In genomic region chr6:143115011-143115445, GRCm38 (mm10) we compare ENCODE assay signal across 8 mouse cellular contexts. TPM values are rescaled to one million over a fixed set of nuclear protein-coding genes. Genes with fewer than 3 reads are reported as not detected.
A peak's percentile ranks its signal among the peaks of the same experiment; 100 is the strongest.
DNase-seq lines count a peak whose midpoint lies in the region; ATAC-seq and TF ChIP-seq lines count a peak whose summit lies in the region.

No protein-coding gene starts in this region.

- peaks cover 9% of the 10 kb centered on the region for H3K4me1 ChIP-seq in heart, embryonic 15.5 days (replicated peaks)
- H3K4me1 ChIP-seq in heart, embryonic 16.5 days (ENCODE audit: control insufficient read depth, insufficient read depth, low read length), result peaks cover 5% of the 10 kb centered on the region
- H3K4me1 ChIP-seq in liver, embryonic 13.5 days (replicated peaks), result peaks cover 16% of the 10 kb centered on the region
- H3K4me1 ChIP-seq in stomach, embryonic 15.5 days, result no peaks in the 10 kb centered on the region
- H3K4me1 ChIP-seq in hindbrain, embryonic 11.5 days (replicated peaks; ENCODE audit: control insufficient read depth, insufficient read depth, low read length), result no peaks in the 10 kb centered on the region
- H3K4me1 ChIP-seq in cerebellum, adult 2 months (ENCODE audit: control insufficient read depth, insufficient read depth, low read length), result no peaks in the 10 kb centered on the region

- TF ChIP-seq CTCF in cerebellum, adult 2 months (IDR thresholded peaks at IDR 0.05; ENCODE audit: borderline replicate concordance, insufficient read depth, low read depth, low read length), result no peak

- DNase-seq in heart, postnatal 36 days, result no peak
- peak; percentile 35 for DNase-seq in liver, embryonic 13.5 days
- no peak for DNase-seq in hindbrain, embryonic 11.5 days (ENCODE audit: low spot score)
- DNase-seq in cerebellum, adult 2 months, result no peak
- no peak for DNase-seq in ovary, postnatal 10 days (ENCODE audit: low spot score)

- H3K27me3 ChIP-seq in heart, embryonic 15.5 days, result no peaks in the 10 kb centered on the region
- no peaks in the 10 kb centered on the region for H3K27me3 ChIP-seq in heart, embryonic 16.5 days (ENCODE audit: control insufficient read depth, insufficient read depth, low read length)
- no peaks in the 10 kb centered on the region for H3K27me3 ChIP-seq in liver, embryonic 13.5 days
- H3K27me3 ChIP-seq in stomach, embryonic 15.5 days (replicated peaks), result no peaks in the 10 kb centered on the region
- no peaks in the 10 kb centered on the region for H3K27me3 ChIP-seq in hindbrain, embryonic 11.5 days (ENCODE audit: control insufficient read depth, insufficient read depth, low read length)
- H3K27me3 ChIP-seq in cerebellum, adult 2 months (ENCODE audit: control insufficient read depth, insufficient read depth, low read length), result no peaks in the 10 kb centered on the region

- no peaks in the 10 kb centered on the region for H3K9me3 ChIP-seq in heart, embryonic 15.5 days (replicated peaks)
- H3K9me3 ChIP-seq in heart, embryonic 16.5 days (replicated peaks; ENCODE audit: control insufficient read depth, low read length), result no peaks in the 10 kb centered on the region
- no peaks in the 10 kb centered on the region for H3K9me3 ChIP-seq in liver, embryonic 13.5 days (replicated peaks)
- H3K9me3 ChIP-seq in stomach, embryonic 15.5 days, result no peaks in the 10 kb centered on the region
- H3K9me3 ChIP-seq in hindbrain, embryonic 11.5 days (ENCODE audit: control insufficient read depth, low read length), result no peaks in the 10 kb centered on the region

- H3K27ac ChIP-seq in heart, embryonic 15.5 days, result 0 out of 2 replicates have a peak overlapping the region, but pooled peaks have one; percentile 15
- peak overlapping the region; percentile 65 for H3K27ac ChIP-seq in heart, embryonic 16.5 days (ENCODE audit: low read length)
- H3K27ac ChIP-seq in liver, embryonic 13.5 days, result peak overlapping the region; percentile 62
- H3K27ac ChIP-seq in stomach, embryonic 15.5 days, result 0 out of 2 replicates have a peak overlapping the region, but pooled peaks have one; percentile 1
- H3K27ac ChIP-seq in hindbrain, embryonic 11.5 days (ENCODE audit: low read depth, low read length), result no peak overlapping the region; the same call in 1 of the 2 replicates
- H3K27ac ChIP-seq in cerebellum, adult 2 months (ENCODE audit: insufficient read depth, low read length), result no peak overlapping the region

- 28% methylated on average over 9 of the region's 9 CpGs for WGBS in heart, embryonic 15.5 days
- 24% methylated on average over 9 of the region's 9 CpGs for WGBS in heart, embryonic 16.5 days
- WGBS in liver, embryonic 13.5 days (ENCODE audit: insufficient replicate concordance), result 7% methylated on average over 9 of the region's 9 CpGs
- WGBS in stomach, embryonic 15.5 days, result 50% methylated on average over 9 of the region's 9 CpGs
- 63% methylated on average over 9 of the region's 9 CpGs for WGBS in hindbrain, embryonic 11.5 days
- WGBS in cerebellum, adult 2 months, result 64% methylated on average over 9 of the region's 9 CpGs

- TF ChIP-seq POLR2A in cerebellum, adult 2 months (IDR thresholded peaks at IDR 0.05; ENCODE audit: borderline replicate concordance, insufficient read depth, low read length), result no peak

- no peaks in the 10 kb centered on the region for H3K36me3 ChIP-seq in heart, embryonic 15.5 days
- no peaks in the 10 kb centered on the region for H3K36me3 ChIP-seq in heart, embryonic 16.5 days (ENCODE audit: control insufficient read depth, insufficient read depth)
- H3K36me3 ChIP-seq in liver, embryonic 13.5 days, result no peaks in the 10 kb centered on the region
- no peaks in the 10 kb centered on the region for H3K36me3 ChIP-seq in stomach, embryonic 15.5 days
- no peaks in the 10 kb centered on the region for H3K36me3 ChIP-seq in hindbrain, embryonic 11.5 days (ENCODE audit: control insufficient read depth, insufficient read depth, low read length)

- intact Hi-C loops in heart, postnatal 36 days (cut with DNase I), result no loop called here

- H3K4me2 ChIP-seq in heart, embryonic 15.5 days, result peak overlapping the region; percentile 13; the same call in 1 of the 2 replicates
- H3K4me2 ChIP-seq in heart, embryonic 16.5 days (ENCODE audit: low read depth, low read length), result peak overlapping the region; percentile 36; the same call in 1 of the 2 replicates
- H3K4me2 ChIP-seq in liver, embryonic 13.5 days, result peak overlapping the region; percentile 23
- H3K4me2 ChIP-seq in stomach, embryonic 15.5 days, result no peak overlapping the region
- H3K4me2 ChIP-seq in hindbrain, embryonic 11.5 days (replicated peaks; ENCODE audit: low read depth, low read length), result no peak overlapping the region

- ATAC-seq in heart, embryonic 15.5 days (replicated peaks; ENCODE audit: insufficient number of reproducible peaks, insufficient read depth, low FRiP score, low read depth), result peak; percentile 61
- peak; percentile 71 for ATAC-seq in heart, embryonic 16.5 days (replicated peaks; ENCODE audit: extremely low read depth, insufficient read depth, low FRiP score)
- peak; percentile 89 for ATAC-seq in liver, embryonic 13.5 days (ENCODE audit: low read depth)
- peak; percentile 75 for ATAC-seq in stomach, embryonic 15.5 days (ENCODE audit: insufficient read depth, low FRiP score, low read depth)
- no peak for ATAC-seq in hindbrain, embryonic 11.5 days (ENCODE audit: low FRiP score)

- no peak overlapping the region for H3K4me3 ChIP-seq in heart, embryonic 15.5 days
- H3K4me3 ChIP-seq in heart, embryonic 16.5 days (ENCODE audit: low read length), result no peak overlapping the region
- H3K4me3 ChIP-seq in liver, embryonic 13.5 days (replicated peaks), result no peak overlapping the region
- H3K4me3 ChIP-seq in stomach, embryonic 15.5 days (replicated peaks), result no peak overlapping the region
- no peak overlapping the region for H3K4me3 ChIP-seq in hindbrain, embryonic 11.5 days (ENCODE audit: low read depth, low read length)
- no peak overlapping the region for H3K4me3 ChIP-seq in cerebellum, adult 2 months (replicated peaks; ENCODE audit: insufficient read depth, low read depth, low read length)

- H3K9ac ChIP-seq in heart, embryonic 15.5 days, result no peak overlapping the region
- peak overlapping the region; percentile 7; the same call in 1 of the 2 replicates for H3K9ac ChIP-seq in heart, embryonic 16.5 days (ENCODE audit: low read length)
- H3K9ac ChIP-seq in liver, embryonic 13.5 days, result 0 out of 2 replicates have a peak overlapping the region, but pooled peaks have one; percentile 14
- no peak overlapping the region for H3K9ac ChIP-seq in stomach, embryonic 15.5 days
- H3K9ac ChIP-seq in hindbrain, embryonic 11.5 days (ENCODE audit: low read depth, low read length), result no peak overlapping the region

RNA-seq across cellular contexts. Expression of gene C2cd5, which starts 15.1 kb away (rescaled TPM):
- 16.0 and 18.7 TPM in 2 replicates for polyA plus RNA-seq in heart, embryonic 15.5 days (2015; fragmentation: Nextera tagmentation; extraction: Ambion mirVana)
- total RNA-seq in heart, postnatal 36 days (2021), result 10 to 100 TPM; 14.6 to 16.9 TPM
- polyA plus RNA-seq in heart, embryonic 16.5 days (2015; fragmentation: Nextera tagmentation; extraction: Ambion mirVana), result 19.9 and 23.7 TPM in 2 replicates
- polyA plus RNA-seq in liver, embryonic 13.5 days (2015; fragmentation: Nextera tagmentation; extraction: Ambion mirVana), result 15.2 and 18.8 TPM in 2 replicates
- 22.6 and 22.8 TPM in 2 replicates for polyA plus RNA-seq in stomach, embryonic 15.5 days (2015; fragmentation: Nextera tagmentation; extraction: Ambion mirVana)
- 33.1 and 35.5 TPM in 2 replicates for polyA plus RNA-seq in hindbrain, embryonic 11.5 days (2014; fragmentation: Nextera tagmentation; extraction: Ambion mirVana)
- polyA plus RNA-seq in cerebellum, adult 2 months (2012; rRNA removed), result 84.7 and 91.7 TPM in 2 replicates

RNA-seq across cellular contexts. Expression of gene Etnk1, which starts 52.0 kb away (rescaled TPM):
- 10.8 and 14.5 TPM in 2 replicates for polyA plus RNA-seq in heart, embryonic 15.5 days (2015; fragmentation: Nextera tagmentation; extraction: Ambion mirVana)
- total RNA-seq in heart, postnatal 36 days (2021), result 10 to 100 TPM; 23.8 to 26.9 TPM
- 13.3 and 13.4 TPM in 2 replicates for polyA plus RNA-seq in heart, embryonic 16.5 days (2015; fragmentation: Nextera tagmentation; extraction: Ambion mirVana)
- polyA plus RNA-seq in liver, embryonic 13.5 days (2015; fragmentation: Nextera tagmentation; extraction: Ambion mirVana), result 8.0 and 10.0 TPM in 2 replicates
- 17.2 and 18.7 TPM in 2 replicates for polyA plus RNA-seq in stomach, embryonic 15.5 days (2015; fragmentation: Nextera tagmentation; extraction: Ambion mirVana)
- polyA plus RNA-seq in hindbrain, embryonic 11.5 days (2014; fragmentation: Nextera tagmentation; extraction: Ambion mirVana), result 35.5 and 35.9 TPM in 2 replicates
- 157 and 163 TPM in 2 replicates for polyA plus RNA-seq in cerebellum, adult 2 months (2012; rRNA removed)

Comparison
In these comparisons a context has a peak if more than half of its experiments do, and no peak if none do; other contexts are left out.
1. H3K9ac ChIP-seq: peak in heart, embryonic 16.5 days (single experiment) and liver, embryonic 13.5 days (single experiment); none in heart, embryonic 15.5 days (single experiment), stomach, embryonic 15.5 days (single experiment) and hindbrain, embryonic 11.5 days (single experiment).
2. H3K27ac ChIP-seq: peak in heart, embryonic 15.5 days (single experiment), heart, embryonic 16.5 days (single experiment), liver, embryonic 13.5 days (single experiment) and stomach, embryonic 15.5 days (single experiment); none in hindbrain, embryonic 11.5 days (single experiment) and cerebellum, adult 2 months (single experiment).
3. H3K4me2 ChIP-seq: peak in heart, embryonic 15.5 days (single experiment), heart, embryonic 16.5 days (single experiment) and liver, embryonic 13.5 days (single experiment); none in stomach, embryonic 15.5 days (single experiment) and hindbrain, embryonic 11.5 days (single experiment).